Mouse (Mus musculus) kidney, embryonic 16.5 days (tissue): ENCODE data around the gene Vmn1r11. TPM values are rescaled to one million over a fixed set of nuclear protein-coding genes. Genes with fewer than 3 reads are reported as not detected.

Source experiments
- ATAC-seq: fragments of 200-750 bp; cut with Nextera tagmentation; 2 replicates; pipeline ENCODE4 v1.8.0; 2017; ENCODE audit warnings: moderate TSS enrichment; ENCODE audit not compliant: low FRiP score, low TSS enrichment
- H3K27ac ChIP-seq: fragments of 300-500 bp; sonication (generic); 2 replicates; pipeline ENCODE4 v1.5.1; 2014; ENCODE audit warnings: low read length
- H3K27me3 ChIP-seq: fragments of 300-500 bp; sonication (generic); 2 replicates; pipeline ENCODE4 v1.6.1; 2014; ENCODE audit warnings: low read length, control low read depth, mixed read lengths; ENCODE audit not compliant: insufficient read depth
- H3K36me3 ChIP-seq: fragments of 300-500 bp; sonication (generic); 2 replicates; pipeline ENCODE4 v1.6.1; 2014; ENCODE audit warnings: low read length, control low read depth, mixed read lengths; ENCODE audit not compliant: insufficient read depth
- H3K4me1 ChIP-seq: fragments of 300-500 bp; sonication (generic); 2 replicates; pipeline ENCODE4 v1.6.1; 2014; ENCODE audit warnings: low read length, control low read depth, mixed read lengths; ENCODE audit not compliant: insufficient read depth
- H3K4me2 ChIP-seq: fragments of 300-500 bp; sonication (generic); replicated peaks from 2 replicates; pipeline ENCODE4 v1.6.1; 2014; ENCODE audit warnings: low read depth, low read length
- H3K4me3 ChIP-seq: fragments of 300-500 bp; sonication (generic); 2 replicates; pipeline ENCODE4 v1.5.1; 2014; ENCODE audit warnings: mild to moderate bottlenecking, low read length
- H3K9ac ChIP-seq: fragments of 300-500 bp; sonication (generic); replicated peaks from 2 replicates; pipeline ENCODE4 v1.6.1; 2014; ENCODE audit warnings: low read length
- H3K9me3 ChIP-seq: fragments of 300-500 bp; sonication (generic); 2 replicates; pipeline ENCODE4 v1.6.1; 2016; ENCODE audit warnings: low read length, control low read depth
- WGBS: fragments of 180-500 bp; shearing (Covaris S2); extraction: QIAGEN DNeasy Blood & Tissue Kit; methylation state at CpG from one replicate; pipeline ENCODE4 v1.1.7; 2014; 5-methylcytosine and 5-hydroxymethylcytosine counted together
- polyA plus RNA-seq: library from polyadenylated mRNA; unstranded; fragments of >200 nt; fragmentation: Nextera tagmentation; extraction: Ambion mirVana; gene quantifications from 2 replicates; pipeline ENCODE4 v1.2.1, GENCODE M21; 2015

Vmn1r11 gene
- polyA plus RNA-seq, result not detected in 2 replicates

- no peak within 1 kb of the TSS for H3K4me2 ChIP-seq
- H3K27me3 ChIP-seq, result no peaks in the 10 kb centered on the region
- no peak for ATAC-seq
- H3K9ac ChIP-seq, result no peak within 1 kb of the TSS
- H3K27ac ChIP-seq, result no peak within 1 kb of the TSS
- H3K4me3 ChIP-seq, result no peak within 1 kb of the TSS
- H3K4me1 ChIP-seq, result no peaks in the 10 kb centered on the region
- H3K9me3 ChIP-seq, result no peaks in the 10 kb centered on the region
- 70% methylated on average over 1 of the region's 1 CpGs for WGBS
- no peaks in the 10 kb centered on the region for H3K36me3 ChIP-seq
Observed at GRCm38 (mm10) chr6:57133155-57133554, at the start of gene Vmn1r11. Vmn1r11 (plus strand) TSS chr6:57133455.

GRCm38 (mm10) chr6:57106358-57106757 lies 26.9 kb upstream of the Vmn1r11 start:
- Histone ChIP-seq H3K27ac (no peak overlapping the region), H3K4me3 (no peak overlapping the region), H3K9me3 (no peaks in the 10 kb centered on the region), H3K27me3 (no peaks in the 10 kb centered on the region), H3K9ac (no peak overlapping the region), H3K4me2 (no peak overlapping the region), H3K4me1 (no peaks in the 10 kb centered on the region), H3K36me3 (no peaks in the 10 kb centered on the region)
- 77% methylated on average over 1 of the region's 1 CpGs for WGBS
- no peak for ATAC-seq

- Histone ChIP-seq H3K9ac (no peak within 1 kb of the TSS), H3K27ac (no peak within 1 kb of the TSS), H3K4me3 (no peak within 1 kb of the TSS), H3K9me3 (no peaks in the 10 kb centered on the region), H3K36me3 (no peaks in the 10 kb centered on the region), H3K4me1 (no peaks in the 10 kb centered on the region), H3K27me3 (no peaks in the 10 kb centered on the region), H3K4me2 (no peak within 1 kb of the TSS)
- ATAC-seq, result no peak
- WGBS, result 89% methylated on average over 3 of the region's 3 CpGs
Observed at GRCm38 (mm10) chr6:57109154-57109553, 24.1 kb upstream of the Vmn1r11 start, which contains the start of gene Vmn1r10. Vmn1r10 (plus strand) TSS chr6:57109454.

GRCm38 (mm10) chr6:57156619-57157018 lies 23.4 kb downstream of the Vmn1r11 start, which contains the start of gene Vmn1r12:
Vmn1r12 (plus strand) TSS chr6:57156919.
- 79% methylated on average over 2 of the region's 2 CpGs for WGBS
- Histone ChIP-seq H3K9ac (no peak within 1 kb of the TSS), H3K27me3 (no peaks in the 10 kb centered on the region), H3K4me3 (no peak within 1 kb of the TSS), H3K4me1 (no peaks in the 10 kb centered on the region), H3K27ac (no peak within 1 kb of the TSS), H3K4me2 (no peak within 1 kb of the TSS), H3K36me3 (no peaks in the 10 kb centered on the region), H3K9me3 (no peaks in the 10 kb centered on the region)
- no peak for ATAC-seq

Other genes with a start within 250 kb of the Vmn1r11 start
- gene Nt5c3, start 209.5 kb upstream of the Vmn1r11 start, polyA plus RNA-seq, result 65.2 and 67.9 TPM in 2 replicates
- 0.36 and 0.39 TPM in 2 replicates for gene Vmn1r4, start 209.4 kb upstream of the Vmn1r11 start, polyA plus RNA-seq
- gene Vmn1r5, start 163.2 kb upstream of the Vmn1r11 start, polyA plus RNA-seq, result not detected in 2 replicates
- gene Vmn1r6, start 136.2 kb upstream of the Vmn1r11 start, polyA plus RNA-seq, result not detected in 2 replicates
- not detected in 2 replicates for gene Vmn1r7, start 108.1 kb upstream of the Vmn1r11 start, polyA plus RNA-seq
- gene Vmn1r8, start 101.2 kb upstream of the Vmn1r11 start, polyA plus RNA-seq, result not detected in 2 replicates
- not detected in 2 replicates for gene Vmn1r9, start 66.7 kb upstream of the Vmn1r11 start, polyA plus RNA-seq
- gene Vmn1r10, start 24.0 kb upstream of the Vmn1r11 start, polyA plus RNA-seq, result not detected in 2 replicates
- gene Vmn1r12, start 23.5 kb downstream of the Vmn1r11 start, polyA plus RNA-seq, result not detected in 2 replicates
- not detected in 2 replicates for gene Vmn1r13, start 69.8 kb downstream of the Vmn1r11 start, polyA plus RNA-seq
- not detected in 2 replicates for gene Vmn1r14, start 98.2 kb downstream of the Vmn1r11 start, polyA plus RNA-seq
- not detected in 2 replicates for gene Vmn1r15, start 124.5 kb downstream of the Vmn1r11 start, polyA plus RNA-seq
- gene Vmn1r16, start 196.0 kb downstream of the Vmn1r11 start, polyA plus RNA-seq, result not detected in 2 replicates
- not detected in 2 replicates for gene Vmn1r17, start 230.3 kb downstream of the Vmn1r11 start, polyA plus RNA-seq